Mouse (Mus musculus): Measurements from ENCODE around the gene Il3. TPM values are rescaled to one million over a fixed set of nuclear protein-coding genes. Genes with fewer than 3 reads are reported as not detected.

The Il3 gene
- total RNA-seq, 4 experiments from 2014 or later: not detected

DNA sequence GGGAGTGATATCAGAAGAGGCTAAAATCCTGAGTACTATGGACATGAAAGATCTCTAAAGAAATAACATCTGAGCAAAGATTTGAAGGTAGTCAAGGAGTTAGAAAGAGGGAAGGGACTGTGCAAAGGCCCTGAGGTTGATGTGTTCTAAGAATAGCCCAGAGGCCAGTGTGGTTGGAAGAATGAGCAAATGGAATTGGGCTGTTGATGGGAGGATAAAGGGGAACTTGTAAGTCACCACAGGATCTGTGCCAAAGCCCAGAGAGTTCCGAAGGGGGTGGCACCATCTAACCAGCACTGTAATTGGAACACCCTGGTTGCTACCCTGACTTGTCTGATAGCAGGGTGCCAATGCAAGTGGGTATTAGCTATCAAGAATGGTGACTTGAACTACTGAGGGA, 47.9 kb downstream of the Il3 start:
- no peak for DNase-seq (ENCODE audit: low spot score)

DNA sequence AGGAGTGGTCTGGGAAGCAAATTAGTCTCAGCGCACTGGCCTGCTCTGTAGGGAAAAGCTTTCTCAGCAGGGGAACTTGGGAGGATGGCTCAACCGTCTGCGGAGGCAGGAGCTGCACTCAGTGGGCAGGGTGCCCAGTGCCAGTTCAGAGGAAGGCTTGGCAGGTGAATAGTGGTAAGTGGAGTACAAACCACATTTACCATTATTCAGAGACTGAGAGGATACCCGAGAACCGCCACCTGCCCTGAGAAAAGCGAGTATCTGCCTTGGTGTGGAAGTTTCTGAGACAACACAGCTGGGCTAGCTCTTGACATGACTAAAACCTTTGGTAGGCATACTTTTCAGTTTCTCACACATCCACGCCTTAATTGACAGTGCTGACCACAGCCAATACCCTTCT, 49.7 kb downstream of the Il3 start:
- no peak for DNase-seq (ENCODE audit: low spot score)

DNA sequence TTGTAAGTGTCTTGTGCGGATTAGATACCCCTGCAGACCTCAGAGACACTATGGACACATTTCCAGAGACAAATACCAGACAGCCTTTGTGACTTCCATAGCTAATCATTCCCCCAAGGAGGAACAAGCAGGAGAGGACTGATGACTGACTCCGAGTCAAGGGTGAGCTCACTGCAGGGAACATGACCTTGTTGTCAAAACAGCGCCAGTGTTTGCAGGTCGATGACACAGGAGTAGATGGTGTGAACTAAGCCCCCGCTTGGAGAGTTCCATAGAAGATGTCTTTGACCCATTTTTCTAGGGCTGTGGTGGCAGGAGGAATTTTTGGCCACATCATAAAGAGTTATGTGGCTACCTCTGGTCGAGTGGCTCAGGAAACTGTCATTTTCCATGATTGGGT, 51.0 kb downstream of the Il3 start:
- DNase-seq (ENCODE audit: low spot score): no peak

Other genes starting within 250 kb of the Il3 start
- gene Slc22a4, start 239.2 kb downstream of the Il3 start, total RNA-seq (2022): 1 to 10 TPM; 4.8 to 7.1 (median 5.4) TPM
- 10 to 100 TPM; 29.1 to 39.9 (median 35.2) TPM for gene Pdlim4, start 198.3 kb downstream of the Il3 start, total RNA-seq (2022)
- gene P4ha2, start 167.2 kb downstream of the Il3 start, total RNA-seq (2022): 10 to 100 TPM; 57.4 to 71.1 (median 64.1) TPM
- gene Csf2, start 17.6 kb downstream of the Il3 start, total RNA-seq (2022): 1 to 10 TPM in 1 of 4 experiments, under 1 TPM in 1, not detected in 2; 0.56 to 1.4 TPM
- gene Acsl6, start 36.5 kb upstream of the Il3 start, total RNA-seq (2022): 10 to 100 TPM; 10.1 to 17.7 (median 14.0) TPM
- not detected for gene Meikin, start 103.4 kb upstream of the Il3 start, total RNA-seq (2022)
- gene Fnip1, start 170.9 kb upstream of the Il3 start, total RNA-seq (2022): 10 to 100 TPM; 36.1 to 46.0 (median 41.1) TPM

Data from heart, adult 8-10 months (tissue).